Mouse (Mus musculus): Measurements from ENCODE around the gene Ly6g6d. TPM values are rescaled to one million over a fixed set of nuclear protein-coding genes. Genes with fewer than 3 reads are reported as not detected.

Ly6g6d gene
- polyA plus RNA-seq, 1 experiment from 2014 or later: 2.7 TPM

DNA sequence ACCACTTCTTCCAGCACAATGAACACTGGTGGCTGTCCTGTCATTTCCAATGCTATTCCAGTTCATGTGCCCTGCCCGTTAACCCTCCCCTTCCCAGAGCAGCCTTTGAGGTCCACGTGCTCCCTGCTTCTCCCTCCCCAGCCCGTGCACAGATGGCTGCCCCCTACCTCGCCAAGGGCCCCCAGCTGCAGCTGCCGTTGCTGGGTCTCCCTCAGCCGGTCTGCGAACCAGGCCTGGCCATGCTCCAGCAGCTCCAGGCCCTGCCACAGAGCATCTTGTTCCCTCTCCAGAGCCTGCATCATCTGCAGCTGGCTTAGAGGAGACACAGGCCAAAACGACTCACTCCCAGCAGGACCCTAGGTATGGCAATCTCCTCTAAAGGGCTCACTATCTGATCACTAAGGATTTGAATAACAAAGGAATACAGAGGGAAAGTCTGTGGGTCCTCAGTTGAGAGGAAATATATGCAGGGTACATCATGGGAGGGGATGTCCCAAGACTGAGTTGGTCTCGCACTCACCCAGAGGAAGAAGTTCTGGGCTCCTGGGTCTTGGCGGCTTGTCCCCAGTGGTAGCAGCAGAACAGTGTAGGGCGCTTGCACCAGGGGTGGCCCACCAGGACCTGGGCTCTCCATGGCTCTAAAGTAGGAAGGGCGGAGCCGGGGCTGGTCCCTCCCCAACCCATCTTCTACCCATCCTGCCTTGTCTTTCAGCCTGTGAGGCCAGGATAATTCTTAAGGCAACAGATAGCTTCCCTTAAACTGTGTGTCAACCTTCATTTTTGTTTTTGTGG lies 50.4 kb downstream of the Ly6g6d start, which contains the start of gene Sapcd1:
TSS of gene Sapcd1 (minus strand) at position 740 of the 792 bp plus-strand sequence.
- peak within 1 kb of the TSS; percentile 73 for H3K27ac ChIP-seq (ENCODE audit: low read depth)
- TF ChIP-seq CTCF (IDR thresholded peaks at IDR 0.05; ENCODE audit: low read depth): no peak
- peak within 1 kb of the TSS; percentile 17; the same call in 1 of the 2 replicates for H3K4me3 ChIP-seq (ENCODE audit: low read depth, low read length)

DNA sequence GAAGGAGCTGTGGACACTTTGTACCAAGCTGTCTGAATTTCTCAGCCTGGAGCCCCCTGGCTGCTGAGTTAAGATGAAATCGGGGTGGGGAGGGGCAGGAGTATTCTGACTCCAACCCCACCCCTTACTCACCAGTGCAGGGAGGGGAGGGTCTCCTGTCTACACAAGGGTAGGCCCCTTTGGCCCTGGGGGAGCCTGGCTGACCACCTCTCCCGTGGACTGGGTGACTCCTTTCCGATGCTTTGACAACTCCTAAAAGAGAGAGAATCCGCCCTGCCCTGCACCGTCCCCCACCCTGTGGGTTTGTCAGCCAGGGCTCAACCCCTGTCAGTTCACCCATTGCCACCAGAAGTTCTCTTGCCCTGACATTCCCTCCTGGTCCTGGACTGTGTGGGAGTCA lies 51.7 kb downstream of the Ly6g6d start:
- Histone ChIP-seq H3K9me3 (ENCODE audit: low read depth, low read length) (no peaks in the 10 kb centered on the region), H3K9ac (no peak overlapping the region), H3K27ac (ENCODE audit: low read depth) (0 out of 2 replicates have a peak overlapping the region, but pooled peaks have one; percentile 2), H3K36me3 (ENCODE audit: insufficient read depth) (no peaks in the 10 kb centered on the region), H3K4me2 (no peak overlapping the region; the same call in 1 of the 2 replicates), H3K4me3 (ENCODE audit: low read depth, low read length) (no peak overlapping the region), H3K27me3 (ENCODE audit: insufficient read depth, low read length) (no peaks in the 10 kb centered on the region), H3K4me1 (ENCODE audit: insufficient read depth) (peaks cover 4% of the 10 kb centered on the region; the same call in 1 of the 2 replicates)
- DNase-seq (no peak), ATAC-seq (ENCODE audit: insufficient read depth) (no peak)
- WGBS: 77% methylated on average over 5 of the region's 5 CpGs
- no peak for TF ChIP-seq CTCF (IDR thresholded peaks at IDR 0.05; ENCODE audit: low read depth)

More for the DNA sequence above, 50.4 kb downstream of the Ly6g6d start, which contains the start of gene Sapcd1:
- peak within 1 kb of the TSS; percentile 1; the same call in 1 of the 2 replicates for H3K9ac ChIP-seq
- peaks cover 4% of the 10 kb centered on the region; the same call in 1 of the 2 replicates for H3K4me1 ChIP-seq (ENCODE audit: insufficient read depth)
- no peaks in the 10 kb centered on the region for H3K36me3 ChIP-seq (ENCODE audit: insufficient read depth)
- peak; percentile 86 for ATAC-seq (ENCODE audit: insufficient read depth)
- no peaks in the 10 kb centered on the region for H3K9me3 ChIP-seq (ENCODE audit: low read depth, low read length)
- peak; percentile 82 for DNase-seq
- H3K27me3 ChIP-seq (ENCODE audit: insufficient read depth, low read length): no peaks in the 10 kb centered on the region
- WGBS: 40% methylated on average over 13 of the region's 13 CpGs
- H3K4me2 ChIP-seq: peak within 1 kb of the TSS; percentile 36

DNA sequence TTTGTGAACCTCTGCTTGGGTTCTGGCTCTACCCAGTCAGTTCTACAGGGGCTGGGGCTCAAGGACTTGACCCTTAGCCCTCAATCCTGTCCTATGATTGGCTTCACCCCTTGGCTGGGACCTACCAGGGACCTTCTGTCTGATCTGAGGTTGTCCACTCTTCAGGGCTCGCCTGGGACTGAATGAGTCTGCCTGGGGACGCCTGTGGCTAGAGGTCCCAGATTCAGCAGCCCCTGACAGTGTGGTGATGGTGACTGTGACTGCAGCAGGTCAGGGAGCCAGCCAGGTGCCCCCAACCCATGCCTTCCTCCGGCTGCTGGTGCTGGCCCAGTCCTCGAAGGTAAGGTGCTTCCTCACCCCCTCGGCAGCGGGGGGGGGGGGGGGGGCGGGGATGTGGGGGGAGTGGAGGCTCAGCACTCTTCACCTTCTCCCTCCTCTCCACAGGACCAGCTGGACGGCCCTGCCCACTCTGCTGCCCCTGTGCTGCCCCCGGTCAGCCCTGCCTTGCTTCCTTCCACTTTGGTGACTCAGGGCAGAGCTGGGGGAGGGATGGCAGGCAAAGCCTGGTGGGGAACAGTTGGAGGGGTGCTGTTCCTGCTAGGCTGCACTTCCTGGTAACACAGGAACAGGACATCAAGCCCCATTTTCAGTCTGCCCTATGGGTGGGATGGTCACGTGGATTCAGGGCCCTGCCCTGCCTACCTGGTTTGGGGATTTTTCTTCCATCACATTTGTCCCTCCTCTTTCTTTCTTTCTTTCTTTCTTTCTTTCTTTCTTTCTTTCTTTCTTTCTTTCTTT lies 53.0 kb downstream of the Ly6g6d start:
- WGBS: 60% methylated on average over 7 of the region's 10 CpGs
- peaks cover 4% of the 10 kb centered on the region; the same call in 1 of the 2 replicates for H3K4me1 ChIP-seq (ENCODE audit: insufficient read depth)
- ATAC-seq (ENCODE audit: insufficient read depth): no peak

GRCm38 (mm10) chr17:35024261-35024660 lies 53.6 kb downstream of the Ly6g6d start:
- 46% methylated on average over 13 of the region's 13 CpGs for WGBS
- Histone ChIP-seq H3K9ac (no peak overlapping the region), H3K27me3 (ENCODE audit: insufficient read depth, low read length) (no peaks in the 10 kb centered on the region), H3K9me3 (ENCODE audit: low read depth, low read length) (no peaks in the 10 kb centered on the region), H3K4me3 (ENCODE audit: low read depth, low read length) (no peak overlapping the region), H3K27ac (ENCODE audit: low read depth) (no peak overlapping the region), H3K4me1 (ENCODE audit: insufficient read depth) (peaks cover 4% of the 10 kb centered on the region; the same call in 1 of the 2 replicates), H3K36me3 (ENCODE audit: insufficient read depth) (no peaks in the 10 kb centered on the region), H3K4me2 (no peak overlapping the region)
- no peak for DNase-seq
- no peak for ATAC-seq (ENCODE audit: insufficient read depth)
- no peak for TF ChIP-seq CTCF (IDR thresholded peaks at IDR 0.05; ENCODE audit: low read depth)

More for the DNA sequence above, 53.0 kb downstream of the Ly6g6d start:
- Histone ChIP-seq H3K4me2 (no peak overlapping the region), H3K36me3 (ENCODE audit: insufficient read depth) (no peaks in the 10 kb centered on the region), H3K27ac (ENCODE audit: low read depth) (no peak overlapping the region), H3K9me3 (ENCODE audit: low read depth, low read length) (no peaks in the 10 kb centered on the region), H3K4me3 (ENCODE audit: low read depth, low read length) (no peak overlapping the region), H3K27me3 (ENCODE audit: insufficient read depth, low read length) (no peaks in the 10 kb centered on the region), H3K9ac (no peak overlapping the region)
- no peak for TF ChIP-seq CTCF (IDR thresholded peaks at IDR 0.05; ENCODE audit: low read depth)
- no peak for DNase-seq

- H3K4me3 ChIP-seq (ENCODE audit: low read depth, low read length): no peak overlapping the region
- ATAC-seq (ENCODE audit: insufficient read depth) (no peak), DNase-seq (no peak)
- H3K4me2 ChIP-seq: no peak overlapping the region
- 68% methylated on average over 4 of the region's 4 CpGs for WGBS
- H3K27ac ChIP-seq (ENCODE audit: low read depth): no peak overlapping the region
- H3K9me3 ChIP-seq (ENCODE audit: low read depth, low read length): no peaks in the 10 kb centered on the region
- H3K9ac ChIP-seq: no peak overlapping the region
- no peaks in the 10 kb centered on the region for H3K36me3 ChIP-seq (ENCODE audit: insufficient read depth)
- TF ChIP-seq CTCF (IDR thresholded peaks at IDR 0.05; ENCODE audit: low read depth): no peak
- no peaks in the 10 kb centered on the region for H3K27me3 ChIP-seq (ENCODE audit: insufficient read depth, low read length)
- peaks cover 4% of the 10 kb centered on the region; the same call in 1 of the 2 replicates for H3K4me1 ChIP-seq (ENCODE audit: insufficient read depth)
Measured at GRCm38 (mm10) chr17:35023756-35024155, 54.1 kb downstream of the Ly6g6d start.

GRCm38 (mm10) chr17:35023221-35023620 lies 54.6 kb downstream of the Ly6g6d start:
- Histone ChIP-seq H3K27me3 (ENCODE audit: insufficient read depth, low read length) (no peaks in the 10 kb centered on the region), H3K9ac (no peak overlapping the region), H3K4me1 (ENCODE audit: insufficient read depth) (peaks cover 4% of the 10 kb centered on the region; the same call in 1 of the 2 replicates), H3K36me3 (ENCODE audit: insufficient read depth) (no peaks in the 10 kb centered on the region), H3K27ac (ENCODE audit: low read depth) (no peak overlapping the region), H3K9me3 (ENCODE audit: low read depth, low read length) (no peaks in the 10 kb centered on the region), H3K4me3 (ENCODE audit: low read depth, low read length) (no peak overlapping the region), H3K4me2 (no peak overlapping the region)
- no peak for TF ChIP-seq CTCF (IDR thresholded peaks at IDR 0.05; ENCODE audit: low read depth)
- ATAC-seq (ENCODE audit: insufficient read depth) (no peak), DNase-seq (no peak)
- WGBS: 73% methylated on average over 5 of the region's 5 CpGs

Measured in lung, embryonic 14.5 days (tissue).